Mouse (Mus musculus): ENCODE results near the gene Car1. TPM values are rescaled to one million over a fixed set of nuclear protein-coding genes. Genes with fewer than 3 reads are reported as not detected.
"Not testable (repeated sequence)": the region's sequence is repeated elsewhere in the genome, so short reads cannot be mapped to it uniquely, and the experiment has no call there.

Gene Car1
- total RNA-seq, 2 experiments from 2014 or later = not detected

DNA sequence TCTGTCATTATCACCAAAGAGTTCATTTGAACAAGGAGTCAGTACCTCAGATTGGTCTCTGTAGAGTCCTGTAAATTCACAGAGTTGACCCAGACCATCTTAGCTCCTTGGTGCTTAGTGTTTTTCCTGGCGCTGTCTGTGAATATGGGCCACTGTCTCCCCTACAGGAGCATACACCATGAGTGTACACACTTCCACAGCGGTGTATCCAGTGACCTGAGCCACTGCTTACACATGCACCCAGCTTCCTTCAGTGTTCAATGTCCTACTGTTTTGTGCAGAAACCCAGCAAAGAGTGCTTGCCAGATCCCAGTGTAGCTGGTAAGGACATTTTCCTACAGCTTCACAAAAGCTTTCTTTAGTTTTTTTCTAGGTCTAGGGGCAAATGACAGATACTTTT, 22.8 kb downstream of the Car1 start:
- intact Hi-C loops (cut with DNase I) = no loop called here

DNA sequence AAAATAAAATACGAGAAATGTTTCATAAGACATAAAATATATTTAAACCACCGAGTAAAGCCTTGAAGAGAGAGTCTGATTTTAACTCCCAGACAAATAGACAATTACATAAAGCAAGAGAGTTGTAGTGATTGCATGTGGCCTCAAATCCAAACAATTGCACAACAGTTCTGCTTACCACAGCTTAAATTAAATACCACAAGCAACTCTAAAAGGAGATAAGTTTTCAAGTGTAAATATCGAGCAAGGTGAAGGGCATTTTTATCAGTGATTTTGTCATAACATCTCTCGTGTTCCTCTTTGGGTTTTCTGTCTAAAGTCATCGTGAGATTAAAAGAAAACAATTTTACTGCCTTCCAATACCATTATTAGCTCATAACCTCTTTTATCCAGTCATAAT, 25.0 kb downstream of the Car1 start:
- intact Hi-C loops (cut with DNase I); DNase-seq: not testable (repeated sequence)

More for the DNA sequence above, 22.8 kb downstream of the Car1 start:
- DNase-seq = no peak

DNA sequence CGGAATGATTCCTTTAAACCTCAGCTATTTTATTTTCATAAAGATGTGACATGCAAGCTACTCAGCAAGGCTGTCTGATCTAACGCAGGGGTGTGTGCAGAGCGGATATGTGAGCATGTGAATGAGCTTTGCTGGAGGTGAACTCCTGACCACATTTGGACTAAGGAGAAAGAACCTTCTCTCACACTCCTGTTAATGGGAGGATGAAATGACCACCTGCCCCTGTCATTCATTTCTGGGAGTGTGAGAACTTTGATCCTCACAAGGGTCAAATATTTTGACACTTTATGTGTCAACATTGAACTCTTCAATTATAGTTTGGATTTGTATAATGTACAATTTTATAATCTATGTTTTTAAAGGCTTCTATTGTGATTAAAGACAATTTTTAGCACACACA, 25.8 kb downstream of the Car1 start:
- intact Hi-C loops (cut with DNase I) = not testable (repeated sequence)

DNA sequence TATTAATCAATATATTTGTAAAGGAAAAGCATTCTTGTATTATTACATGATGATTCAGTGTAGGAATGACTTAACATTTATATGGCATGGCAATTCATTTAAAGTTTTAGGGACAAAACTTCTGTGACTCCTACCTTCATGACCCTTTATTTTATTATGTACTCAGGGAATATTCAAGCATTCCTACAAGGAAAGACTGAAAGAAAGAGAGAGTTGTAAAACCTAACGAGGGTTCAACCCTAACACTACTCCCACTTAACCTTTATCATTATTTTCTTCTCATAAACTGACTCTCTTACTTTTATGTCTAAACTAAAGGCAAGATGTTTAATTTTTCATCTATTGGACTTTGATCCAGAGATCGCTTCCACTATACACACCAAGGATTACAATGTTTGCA, 28.0 kb downstream of the Car1 start:
- DNase-seq = no peak
- intact Hi-C loops (cut with DNase I) = loop anchor here (2.0 kb wide), 1 partner anchor 79 kb away; no protein-coding TSS in a partner anchor

More for the DNA sequence above, 25.8 kb downstream of the Car1 start:
- DNase-seq = not testable (repeated sequence)

DNA sequence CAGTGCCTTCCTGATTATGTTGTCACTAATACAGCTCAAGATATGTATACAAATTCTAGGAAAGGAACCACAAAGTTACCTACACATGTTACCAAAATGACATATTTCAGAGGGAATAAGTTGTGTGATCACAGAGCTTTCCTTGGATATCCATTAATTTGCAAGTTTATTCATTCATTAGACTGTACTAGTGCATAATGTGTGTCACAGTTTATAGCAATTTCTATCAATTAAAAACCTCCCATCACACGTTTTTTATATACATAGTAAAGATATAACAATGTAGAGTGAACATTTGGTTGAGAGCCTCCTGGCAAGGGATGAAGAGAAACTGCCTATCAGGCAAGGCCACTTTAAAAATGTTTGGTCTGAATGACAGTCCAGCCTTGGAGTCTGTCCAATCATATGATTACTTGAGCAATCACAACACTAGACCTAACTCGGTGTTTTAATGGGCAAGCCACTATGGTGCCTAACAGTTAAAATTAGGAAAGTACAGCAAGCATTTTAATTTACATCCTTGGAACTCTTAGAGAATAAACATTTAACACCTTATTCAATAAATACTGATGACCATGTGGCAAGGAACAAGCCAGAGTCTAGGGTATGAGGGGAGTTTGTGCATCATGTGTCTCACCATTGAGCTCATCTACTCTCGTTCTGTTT, 31.5 kb downstream of the Car1 start:
- DNase-seq; intact Hi-C loops (cut with DNase I): not testable (repeated sequence)

DNA sequence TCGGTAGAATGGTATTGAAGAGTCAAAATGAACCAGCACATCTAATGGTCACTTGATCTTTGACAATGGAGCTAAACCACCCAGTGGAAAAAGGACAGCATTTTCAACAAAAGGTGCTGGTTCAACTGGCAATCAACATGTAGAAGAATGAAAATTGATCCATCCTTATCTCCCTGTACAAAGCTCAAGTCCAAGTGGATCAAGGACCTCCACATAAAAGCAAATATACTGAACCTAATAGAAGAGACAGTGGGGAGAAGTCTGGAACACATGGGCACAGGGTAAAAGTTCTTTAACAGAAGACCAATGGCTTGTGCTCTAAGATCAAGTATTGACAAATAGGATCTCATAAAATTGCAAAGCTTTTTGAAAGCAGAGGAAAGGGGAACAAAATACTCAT, 33.6 kb downstream of the Car1 start:
- intact Hi-C loops (cut with DNase I) = loop anchor here (5.0 kb wide), 1 partner anchor 47 kb away; no protein-coding TSS in a partner anchor
- DNase-seq = not testable (repeated sequence)

DNA sequence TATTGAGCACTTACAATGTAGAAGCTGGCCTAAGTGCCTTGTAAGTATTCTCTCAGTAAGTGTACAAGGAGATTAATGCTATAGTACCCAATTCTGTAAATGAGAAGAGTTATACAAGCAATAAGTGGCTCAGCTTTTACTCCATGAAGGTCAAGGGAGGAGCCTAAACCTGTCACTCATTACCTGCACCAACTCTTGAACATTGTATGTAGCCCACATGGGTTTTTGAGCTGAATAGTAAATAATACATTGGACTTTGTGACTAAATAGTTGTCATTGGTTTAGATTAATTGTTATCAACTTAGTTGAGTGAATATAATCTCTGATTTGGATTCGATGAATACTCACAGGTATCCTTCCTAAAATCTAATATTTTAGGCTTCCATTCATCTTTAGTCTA, 35.7 kb downstream of the Car1 start:
- not testable (repeated sequence) for DNase-seq
- intact Hi-C loops (cut with DNase I) = loop anchor here (5.0 kb wide), 1 partner anchor 45 kb away; no protein-coding TSS in a partner anchor

DNA sequence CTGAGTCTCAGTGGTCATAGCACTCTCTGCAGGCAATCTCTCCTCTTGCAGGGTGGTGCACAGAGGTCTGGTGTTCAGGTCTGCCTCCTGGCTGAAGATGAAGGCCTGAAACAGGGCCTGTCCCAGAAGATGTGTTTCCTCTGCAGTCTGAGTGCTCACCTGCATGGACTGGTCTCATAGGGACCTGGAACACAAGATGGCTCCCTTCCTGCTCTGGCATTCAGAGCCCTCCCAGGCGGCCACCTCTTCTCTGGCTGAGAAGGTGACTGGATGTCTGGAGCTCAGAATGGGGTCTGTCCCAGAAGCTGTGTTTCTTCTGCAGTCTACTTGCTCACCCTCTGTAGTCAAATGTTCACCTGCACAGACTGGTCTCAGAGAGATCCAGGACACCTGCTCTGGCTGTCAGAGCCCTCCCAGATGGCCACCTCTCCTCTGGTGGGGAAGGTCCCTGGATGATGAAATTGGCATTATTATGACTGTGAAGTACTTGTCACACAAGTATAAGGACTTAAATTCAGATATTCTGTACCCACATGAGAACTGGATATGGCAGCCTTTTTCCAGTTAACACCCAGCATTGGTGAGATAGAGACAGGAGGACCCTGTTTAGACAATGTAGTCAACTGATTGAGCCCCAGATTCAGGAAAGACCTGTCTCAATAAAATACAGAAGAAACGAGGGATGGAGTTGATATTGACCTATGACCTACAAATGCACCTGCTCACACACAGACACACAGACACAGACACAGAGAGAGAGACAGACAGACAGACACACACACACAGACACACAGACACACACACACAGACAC, 43.2 kb downstream of the Car1 start:
- intact Hi-C loops (cut with DNase I) = no loop called here
- DNase-seq = no peak

DNA sequence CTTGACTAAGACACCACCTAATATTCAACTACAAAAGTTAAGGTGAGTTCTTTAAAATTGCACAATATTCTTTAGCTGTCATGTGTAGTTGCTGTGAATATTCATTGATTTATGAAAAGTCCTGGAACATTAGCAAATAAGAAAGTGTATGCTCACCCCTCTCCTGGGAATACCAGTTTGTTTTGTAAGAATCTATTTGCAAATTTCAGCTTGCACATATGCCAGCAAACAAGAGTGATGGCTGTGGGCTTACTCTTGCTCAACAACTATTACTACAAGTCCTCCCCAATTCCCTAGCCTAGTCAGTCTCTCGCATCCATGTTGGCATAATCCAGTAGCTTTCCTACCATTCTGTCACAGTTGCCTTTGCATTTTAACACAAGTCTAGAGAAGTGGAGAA, 52.5 kb downstream of the Car1 start:
- intact Hi-C loops (cut with DNase I) = no loop called here

DNA sequence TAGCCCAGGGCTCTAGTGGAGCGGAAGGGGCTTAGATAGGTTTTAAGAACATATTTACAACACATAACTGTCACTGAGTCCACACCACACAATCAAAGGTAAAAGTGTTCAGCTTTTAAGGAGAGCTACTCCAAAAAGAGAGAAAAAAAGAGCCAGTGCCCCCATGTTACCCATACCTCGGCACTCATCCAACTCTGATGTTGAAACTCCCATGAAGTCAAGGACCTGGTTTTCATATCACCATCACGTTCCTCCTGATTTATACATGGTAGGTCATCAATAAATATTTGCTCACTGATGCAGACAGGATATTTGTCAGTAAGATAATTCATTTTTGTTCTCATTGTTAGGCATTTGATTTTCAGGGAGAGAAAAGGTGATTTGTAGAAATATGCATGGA, 62.1 kb downstream of the Car1 start:
- intact Hi-C loops (cut with DNase I) = no loop called here
- DNase-seq = no peak

More for the DNA sequence above, 52.5 kb downstream of the Car1 start:
- DNase-seq = no peak

DNA sequence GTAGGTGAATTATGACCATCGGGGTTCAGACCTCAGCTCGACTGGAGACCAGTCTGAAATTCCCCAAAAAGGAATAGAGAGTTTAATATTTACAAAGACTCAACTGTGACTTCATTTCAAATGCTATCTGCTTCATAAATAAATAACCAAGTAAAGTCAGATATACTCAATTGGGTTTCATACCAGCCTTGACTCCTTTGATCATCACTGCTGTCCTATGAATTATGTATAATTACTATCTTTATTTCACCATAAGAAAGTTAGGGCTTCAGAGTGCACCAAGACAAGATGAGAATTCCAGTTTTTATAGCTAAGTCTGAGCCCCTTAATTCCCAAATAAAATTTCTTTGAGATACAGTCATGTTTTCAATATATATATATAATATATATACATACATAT, 69.9 kb downstream of the Car1 start:
- intact Hi-C loops (cut with DNase I) = no loop called here
- no peak for DNase-seq

DNA sequence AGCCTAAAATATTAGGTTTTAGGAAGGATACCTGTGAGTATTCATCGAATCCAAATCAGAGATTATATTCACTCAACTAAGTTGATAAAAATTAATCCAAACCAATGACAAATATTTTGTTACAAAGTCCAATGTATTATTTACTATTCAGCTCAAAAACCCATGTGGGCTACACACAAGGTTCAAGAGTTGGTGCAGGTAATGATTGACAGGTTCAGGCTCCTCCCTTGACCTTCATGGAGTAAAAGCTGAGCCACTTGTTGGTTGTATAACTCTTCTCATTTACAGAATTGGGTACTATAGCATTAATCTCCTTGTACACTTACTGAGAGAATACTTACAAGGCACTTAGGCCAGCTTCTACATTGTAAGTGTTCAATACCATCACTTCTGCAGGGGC, 80.7 kb downstream of the Car1 start:
- DNase-seq = not testable (repeated sequence)
- intact Hi-C loops (cut with DNase I) = loop anchor here (5.0 kb wide), 1 partner anchor 45 kb away; no protein-coding TSS in a partner anchor

DNA sequence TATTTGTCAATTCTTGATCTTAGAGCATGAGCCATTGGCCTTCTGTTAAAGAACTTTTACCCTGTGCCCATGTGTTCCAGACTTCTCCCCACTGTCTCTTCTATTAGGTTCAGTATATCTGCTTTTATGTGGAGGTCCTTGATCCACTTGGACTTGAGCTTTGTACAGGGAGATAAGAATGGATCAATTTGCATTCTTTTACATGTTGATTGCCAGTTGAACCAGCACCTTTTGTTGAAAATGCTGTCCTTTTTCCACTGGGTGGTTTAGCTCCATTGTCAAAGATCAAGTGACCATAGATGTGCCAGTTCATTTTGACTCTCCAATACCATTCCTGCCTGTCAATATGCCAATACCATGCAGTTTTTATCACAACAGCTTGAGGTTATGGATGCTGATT, 82.7 kb downstream of the Car1 start:
- intact Hi-C loops (cut with DNase I) = loop anchor here (5.0 kb wide), 1 partner anchor 47 kb away; no protein-coding TSS in a partner anchor

More for the DNA sequence above, 82.7 kb downstream of the Car1 start:
- DNase-seq = not testable (repeated sequence)

Other genes with a start within 250 kb of the Car1 start
- gene 1810022K09Rik, start 197.1 kb downstream of the Car1 start, total RNA-seq (2021) = 10 to 100 TPM; 72.2 to 74.4 TPM
- 1 to 10 TPM in 1 of 2 experiments, under 1 TPM in 1; 0.60 to 1.2 TPM for gene Car13, start 166.6 kb downstream of the Car1 start, total RNA-seq (2021)
- 10 to 100 TPM in 1 of 2 experiments, 1 to 10 TPM in 1; 9.3 to 52.3 TPM for gene Car3, start 55.1 kb upstream of the Car1 start, total RNA-seq (2021)
- 1 to 10 TPM; 6.3 to 6.7 TPM for gene Car2, start 77.9 kb upstream of the Car1 start, total RNA-seq (2021)